Mouse (Mus musculus) heart, embryonic 12.5 days (tissue): ENCODE results near the gene Crcp. TPM values are rescaled to one million over a fixed set of nuclear protein-coding genes. Genes with fewer than 3 reads are reported as not detected.

Experiments used
- ATAC-seq: fragments of 200-750 bp; cut with Nextera tagmentation; 2 replicates; pipeline ENCODE4 v1.8.0; 2017; ENCODE audit warnings: moderate TSS enrichment, moderate library complexity; ENCODE audit not compliant: insufficient number of reproducible peaks, low FRiP score
- H3K27ac ChIP-seq: fragments of 300-500 bp; sonication (generic); 2 replicates; pipeline ENCODE4 v1.5.1; 2016; ENCODE audit warnings: mild to moderate bottlenecking, moderate library complexity; ENCODE audit not compliant: poor library complexity, severe bottlenecking
- H3K27me3 ChIP-seq: fragments of 300-500 bp; sonication (generic); replicated peaks from 2 replicates; pipeline ENCODE4 v1.6.1; 2016; ENCODE audit warnings: mild to moderate bottlenecking, moderate library complexity
- H3K36me3 ChIP-seq: fragments of 300-500 bp; sonication (generic); 2 replicates; pipeline ENCODE4 v1.6.1; 2016; ENCODE audit warnings: mild to moderate bottlenecking, moderate library complexity
- H3K4me1 ChIP-seq: fragments of 300-500 bp; sonication (generic); replicated peaks from 2 replicates; pipeline ENCODE4 v1.6.1; 2016; ENCODE audit warnings: mild to moderate bottlenecking
- H3K4me2 ChIP-seq: fragments of 300-500 bp; sonication (generic); 2 replicates; pipeline ENCODE4 v1.6.1; 2016; ENCODE audit warnings: mild to moderate bottlenecking, moderate library complexity
- H3K4me3 ChIP-seq: fragments of 300-500 bp; sonication (generic); 2 replicates; pipeline ENCODE4 v1.5.1; 2016; ENCODE audit warnings: mild to moderate bottlenecking
- H3K9ac ChIP-seq: fragments of 300-500 bp; sonication (generic); 2 replicates; pipeline ENCODE4 v1.6.1; 2016; ENCODE audit warnings: mild to moderate bottlenecking, moderate library complexity
- H3K9me3 ChIP-seq: fragments of 300-500 bp; sonication (generic); replicated peaks from 2 replicates; pipeline ENCODE4 v1.6.1; 2016; ENCODE audit warnings: mild to moderate bottlenecking, moderate library complexity
- WGBS: fragments of 180-500 bp; shearing (Covaris S2); methylation state at CpG from one replicate; pipeline ENCODE4 v1.1.7; 2016; 5-methylcytosine and 5-hydroxymethylcytosine counted together
- polyA plus RNA-seq: library from polyadenylated mRNA; unstranded; fragments of >200 nt; fragmentation: Nextera tagmentation; extraction: Ambion mirVana; gene quantifications from 2 replicates; pipeline ENCODE4 v1.2.1, GENCODE M21; 2016

The Crcp gene
- polyA plus RNA-seq, 1 experiment from 2014 or later: 21.2 TPM

DNA sequence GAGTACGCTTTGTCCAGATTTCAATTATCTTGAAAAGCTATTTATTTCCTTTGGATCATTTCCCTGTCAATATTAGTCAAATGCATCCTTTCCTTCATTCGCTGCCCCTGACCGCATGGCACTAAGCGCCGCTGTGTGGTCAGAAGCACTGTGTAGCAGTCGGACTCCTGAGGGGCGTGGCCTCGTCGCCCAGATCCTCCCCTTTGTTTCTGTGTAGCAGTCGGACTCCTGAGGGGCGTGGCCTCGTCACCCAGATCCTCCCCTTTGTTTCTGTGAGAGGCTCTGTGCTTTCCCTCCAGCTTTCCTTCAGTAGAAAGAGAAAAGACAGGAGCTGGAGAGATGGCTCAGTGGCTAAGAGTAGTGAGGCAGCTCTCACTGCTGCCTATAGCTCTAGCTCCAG lies 67.7 kb downstream of the Crcp start:
- no peak overlapping the region for H3K9ac ChIP-seq
- H3K36me3 ChIP-seq: peaks cover 4% of the 10 kb centered on the region; the same call in 1 of the 2 replicates
- peak; percentile 63; the same call in 1 of the 2 replicates for ATAC-seq

DNA sequence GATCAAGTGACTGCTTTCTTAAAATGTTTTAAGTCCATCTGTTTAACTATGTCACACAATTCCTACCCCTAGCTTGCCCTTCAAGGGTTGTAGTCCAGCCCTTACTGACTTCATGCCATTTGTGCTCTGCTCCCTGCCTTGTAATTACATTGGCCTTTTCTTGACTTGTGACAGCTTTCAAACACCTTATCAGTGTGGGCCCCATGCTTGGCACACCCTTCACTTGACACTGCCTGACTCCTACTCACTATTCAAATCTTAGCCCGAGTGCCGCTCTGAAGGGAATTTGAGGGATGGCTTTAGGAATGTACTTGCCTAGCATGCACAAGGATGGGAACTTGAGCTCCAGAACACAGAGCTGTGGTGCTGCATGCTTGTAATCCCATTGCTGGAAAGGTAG lies 68.7 kb downstream of the Crcp start:
- 22% methylated on average over 2 of the region's 2 CpGs for WGBS
- no peak overlapping the region for H3K9ac ChIP-seq
- H3K4me1 ChIP-seq: peaks cover 12% of the 10 kb centered on the region
- peaks cover 12% of the 10 kb centered on the region for H3K36me3 ChIP-seq
- H3K27ac ChIP-seq: no peak overlapping the region
- ATAC-seq: no peak
- H3K4me2 ChIP-seq: no peak overlapping the region
- 0 out of 2 replicates have a peak, but pooled peaks cover 4% of the 10 kb centered on the region for H3K9me3 ChIP-seq
- no peaks in the 10 kb centered on the region for H3K27me3 ChIP-seq
- H3K4me3 ChIP-seq: no peak overlapping the region

More for the DNA sequence above, 67.7 kb downstream of the Crcp start:
- 66% methylated on average over 12 of the region's 12 CpGs for WGBS
- Histone ChIP-seq H3K4me3 (no peak overlapping the region), H3K4me1 (peaks cover 12% of the 10 kb centered on the region), H3K4me2 (no peak overlapping the region), H3K27ac (no peak overlapping the region), H3K27me3 (no peaks in the 10 kb centered on the region), H3K9me3 (0 out of 2 replicates have a peak, but pooled peaks cover 4% of the 10 kb centered on the region)

DNA sequence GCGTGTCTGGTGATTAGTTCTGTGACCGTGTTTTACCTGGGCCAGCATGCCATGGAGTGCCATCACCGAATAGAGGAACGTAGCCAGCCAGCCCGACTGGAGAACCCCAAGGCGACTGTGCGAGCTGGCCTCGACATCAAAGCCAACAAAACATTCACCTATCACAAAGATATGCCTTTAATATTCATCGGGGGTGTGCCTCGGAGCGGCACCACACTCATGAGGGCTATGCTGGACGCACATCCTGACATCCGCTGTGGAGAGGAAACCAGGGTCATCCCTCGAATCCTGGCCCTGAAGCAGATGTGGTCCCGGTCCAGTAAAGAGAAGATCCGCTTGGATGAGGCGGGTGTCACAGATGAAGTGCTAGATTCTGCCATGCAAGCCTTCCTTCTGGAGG lies 72.6 kb downstream of the Crcp start:
- 95% methylated on average over 17 of the region's 17 CpGs for WGBS
- no peak for ATAC-seq

DNA sequence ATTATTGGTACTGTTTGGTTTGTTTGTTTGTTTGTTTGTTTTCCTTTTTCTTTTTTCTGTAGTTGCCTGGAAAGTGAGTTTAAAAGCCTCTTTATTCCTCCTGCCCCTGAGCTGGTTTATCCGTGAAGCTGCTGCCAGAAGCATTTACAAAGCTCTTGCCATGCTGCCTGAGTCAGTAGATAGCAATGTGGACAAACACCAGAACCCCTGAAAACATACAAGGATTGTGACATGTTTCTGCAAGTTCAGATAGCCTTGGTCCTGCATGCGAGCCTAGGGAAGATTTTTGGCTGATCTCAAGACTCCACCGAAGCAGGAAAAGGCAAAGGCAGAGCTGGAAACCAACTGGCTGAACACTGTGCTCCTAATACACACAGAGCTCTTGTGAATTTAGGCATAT lies 80.3 kb downstream of the Crcp start:
- WGBS: 49% methylated on average over 3 of the region's 3 CpGs
- no peaks in the 10 kb centered on the region; the same call in 1 of the 2 replicates for H3K4me1 ChIP-seq
- no peak overlapping the region for H3K4me2 ChIP-seq
- no peaks in the 10 kb centered on the region for H3K9me3 ChIP-seq
- H3K27me3 ChIP-seq: no peaks in the 10 kb centered on the region
- H3K9ac ChIP-seq: no peak overlapping the region
- H3K27ac ChIP-seq: no peak overlapping the region
- H3K4me3 ChIP-seq: no peak overlapping the region
- no peak for ATAC-seq
- H3K36me3 ChIP-seq: peaks cover 10% of the 10 kb centered on the region; the same call in 1 of the 2 replicates

More for the DNA sequence above, 72.6 kb downstream of the Crcp start:
- no peak overlapping the region for H3K27ac ChIP-seq
- H3K4me3 ChIP-seq: no peak overlapping the region
- no peak overlapping the region for H3K9ac ChIP-seq
- peaks cover 16% of the 10 kb centered on the region for H3K36me3 ChIP-seq
- peaks cover 12% of the 10 kb centered on the region for H3K4me1 ChIP-seq
- 0 out of 2 replicates have a peak, but pooled peaks cover 3% of the 10 kb centered on the region for H3K9me3 ChIP-seq
- H3K4me2 ChIP-seq: no peak overlapping the region
- H3K27me3 ChIP-seq: no peaks in the 10 kb centered on the region

Other genes with a start within 250 kb of the Crcp start
- gene Psph, start 241.8 kb upstream of the Crcp start, polyA plus RNA-seq: 27.0 and 27.4 TPM in 2 replicates
- gene Sumf2, start 182.3 kb upstream of the Crcp start, polyA plus RNA-seq: 40.7 and 42.4 TPM in 2 replicates
- gene Chchd2, start 141.8 kb upstream of the Crcp start, polyA plus RNA-seq: 738 and 776 TPM in 2 replicates
- 3.5 and 4.5 TPM in 2 replicates for gene Zbed5, start 133.6 kb upstream of the Crcp start, polyA plus RNA-seq
- gene Phkg1, start 130.7 kb upstream of the Crcp start, polyA plus RNA-seq: 0.77 and 1.1 TPM in 2 replicates
- 2.0 and 2.3 TPM in 2 replicates for gene Nupr1l, start 120.8 kb upstream of the Crcp start, polyA plus RNA-seq
- 23.2 and 24.2 TPM in 2 replicates for gene Vkorc1l1, start 87.3 kb upstream of the Crcp start, polyA plus RNA-seq
- gene Gusb, start 26.2 kb upstream of the Crcp start, polyA plus RNA-seq: 46.8 and 48.1 TPM in 2 replicates
- gene Asl, start within 50 bp of the Crcp start, polyA plus RNA-seq: 15.7 and 19.1 TPM in 2 replicates
- 25.8 and 29.4 TPM in 2 replicates for gene Tpst1, start 44.0 kb downstream of the Crcp start, polyA plus RNA-seq
- gene Kctd7, start 115.6 kb downstream of the Crcp start, polyA plus RNA-seq: 4.8 and 5.1 TPM in 2 replicates
- gene Rabgef1, start 142.5 kb downstream of the Crcp start, polyA plus RNA-seq: 25.0 and 27.7 TPM in 2 replicates
- 41.5 and 43.6 TPM in 2 replicates for gene Tmem248, start 187.8 kb downstream of the Crcp start, polyA plus RNA-seq
- 62.8 and 65.3 TPM in 2 replicates for gene Sbds, start 226.2 kb downstream of the Crcp start, polyA plus RNA-seq
- 17.7 and 18.9 TPM in 2 replicates for gene Tyw1, start 226.3 kb downstream of the Crcp start, polyA plus RNA-seq